15 mouse cellular contexts compared by ENCODE assay signal in genomic region chr7:19740269-19740668, GRCm38 (mm10). TPM values are rescaled to one million over a fixed set of nuclear protein-coding genes. Genes with fewer than 3 reads are reported as not detected.
DNase-seq lines count a peak whose midpoint lies in the region; ATAC-seq and TF ChIP-seq lines count a peak whose summit lies in the region.
"Had no signal": no experiment of that assay in that cellular context is flagged by ENCODE, and none has a peak within 500 bp of the region (broad histone marks: within the 10 kb centered on the region; RNA-seq: fewer than 3 reads in every experiment).

No protein-coding gene starts in this region.

- no peaks in the 10 kb centered on the region for H3K4me1 ChIP-seq in forebrain, postnatal 0 days (ENCODE audit: insufficient read depth)
- H3K4me1 ChIP-seq in forebrain, embryonic 16.5 days (replicated peaks; ENCODE audit: control insufficient read depth, insufficient read depth, low read length), result no peaks in the 10 kb centered on the region
- peaks cover 17 to 27% of the 10 kb centered on the region in 2 experiments for H3K4me1 ChIP-seq in liver, embryonic 14.5 days (replicated peaks; ENCODE audit: control insufficient read depth in 2 of 2, insufficient read depth in 2 of 2, low read length in 1 of 2)

- H3K27ac ChIP-seq in forebrain, postnatal 0 days (ENCODE audit: low read depth, low read length), result no peak overlapping the region
- H3K27ac ChIP-seq in forebrain, embryonic 16.5 days (ENCODE audit: low read length), result no peak overlapping the region
- H3K27ac ChIP-seq in layer of hippocampus, adult 2 months, result no peak overlapping the region
- H3K27ac ChIP-seq in liver, embryonic 14.5 days, result no peak overlapping the region
- H3K27ac ChIP-seq: macrophage had no signal

- H3K36me3 ChIP-seq in forebrain, postnatal 0 days (ENCODE audit: insufficient read depth), result peaks cover 31% of the 10 kb centered on the region
- peaks cover 6% of the 10 kb centered on the region; the same call in 1 of the 2 replicates for H3K36me3 ChIP-seq in forebrain, embryonic 16.5 days (ENCODE audit: control insufficient read depth, insufficient read depth)
- H3K36me3 ChIP-seq in liver, embryonic 14.5 days (replicated peaks; ENCODE audit: control insufficient read depth, insufficient read depth, low read depth), result no peaks in the 10 kb centered on the region

- no peak overlapping the region for H3K4me2 ChIP-seq in forebrain, postnatal 0 days (ENCODE audit: low read depth)
- H3K4me2 ChIP-seq in forebrain, embryonic 16.5 days (ENCODE audit: low read length), result no peak overlapping the region
- H3K4me2 ChIP-seq in liver, embryonic 14.5 days (ENCODE audit: low read depth), result no peak overlapping the region

- no peak overlapping the region for H3K9ac ChIP-seq in forebrain, postnatal 0 days
- H3K9ac ChIP-seq in forebrain, embryonic 16.5 days (replicated peaks; ENCODE audit: low read depth, low read length), result no peak overlapping the region
- no peak overlapping the region for H3K9ac ChIP-seq in liver, embryonic 14.5 days (replicated peaks)

- no peak for ATAC-seq in forebrain, postnatal 0 days
- ATAC-seq in forebrain, embryonic 16.5 days, result no peak
- ATAC-seq in liver, embryonic 14.5 days (ENCODE audit: insufficient read depth), result no peak
- ATAC-seq: intestine, embryonic 16.5 days had no signal

- no peak for TF ChIP-seq EP300 in liver, embryonic 14.5 days (IDR thresholded peaks at IDR 0.05; ENCODE audit: low read depth)

- no peak for DNase-seq in forebrain, postnatal 0 days
- DNase-seq in layer of hippocampus, adult 2 months (ENCODE audit: low spot score in 2 of 2), result no peak
- no peak for DNase-seq in layer of hippocampus, postnatal 14 days (ENCODE audit: low spot score in 2 of 2)
- DNase-seq in ES-CJ7 (ENCODE audit: low read depth, low spot score), result peak; percentile 79
- DNase-seq in liver, embryonic 14.5 days (ENCODE audit: low read depth in 3 of 3, low spot score in 3 of 3), result no peak
- DNase-seq in Muller cell, postnatal 12 days (ENCODE audit: inconsistent ontology term), result no peak
- no peak for DNase-seq in left cerebral cortex, adult 9 months (ENCODE audit: low spot score in 2 of 2)
- DNase-seq: cerebellum, postnatal 25 days; gastrocnemius, postnatal 10 days; left cerebral cortex, postnatal 4 days had no signal

- TF ChIP-seq CTCF in forebrain, postnatal 0 days (IDR thresholded peaks at IDR 0.05; ENCODE audit: low read depth), result 0 out of 2 replicates have a peak, but pooled peaks have one; percentile 6
- TF ChIP-seq CTCF in layer of hippocampus, adult 2 months (conservative IDR thresholded peaks at IDR 0.05), result peak; percentile 50
- peak; percentile 53 for TF ChIP-seq CTCF in liver, embryonic 14.5 days (IDR thresholded peaks at IDR 0.05; ENCODE audit: low read depth)

- H3K27me3 ChIP-seq in forebrain, postnatal 0 days (ENCODE audit: insufficient read depth, low read length), result no peaks in the 10 kb centered on the region
- H3K27me3 ChIP-seq in forebrain, embryonic 16.5 days (replicated peaks; ENCODE audit: control insufficient read depth, insufficient read depth, low read length), result no peaks in the 10 kb centered on the region
- no peaks in the 10 kb centered on the region for H3K27me3 ChIP-seq in liver, embryonic 14.5 days (ENCODE audit: control insufficient read depth, insufficient read depth, low read length)

- no peak overlapping the region for H3K4me3 ChIP-seq in forebrain, postnatal 0 days (ENCODE audit: low read depth, low read length)
- no peak overlapping the region for H3K4me3 ChIP-seq in forebrain, embryonic 16.5 days (replicated peaks; ENCODE audit: low read length)
- no peak overlapping the region for H3K4me3 ChIP-seq in layer of hippocampus, adult 2 months
- H3K4me3 ChIP-seq in liver, embryonic 14.5 days (ENCODE audit: insufficient read depth in 1 of 2, low read depth in 2 of 2, low read length in 2 of 2), result no peak overlapping the region
- H3K4me3 ChIP-seq: myocyte had no signal

- 93% methylated on average over 11 of the region's 11 CpGs for WGBS in forebrain, postnatal 0 days
- 91% methylated on average over 11 of the region's 11 CpGs for WGBS in forebrain, embryonic 16.5 days
- WGBS in liver, embryonic 14.5 days (ENCODE audit: insufficient replicate concordance), result 57% methylated on average over 11 of the region's 11 CpGs

- no peaks in the 10 kb centered on the region for H3K9me3 ChIP-seq in forebrain, postnatal 0 days (ENCODE audit: low read length)
- no peaks in the 10 kb centered on the region for H3K9me3 ChIP-seq in forebrain, embryonic 16.5 days (ENCODE audit: control insufficient read depth, low read length)
- no peaks in the 10 kb centered on the region for H3K9me3 ChIP-seq in liver, embryonic 14.5 days (ENCODE audit: control insufficient read depth, low read length)

RNA-seq across cellular contexts. Expression of gene Nectin2, which starts 10.0 kb away (rescaled TPM):
- total RNA-seq in forebrain, postnatal 0 days (2014; rRNA removed), result 44.2 and 44.7 TPM in 2 replicates
- polyA plus RNA-seq in forebrain, postnatal 0 days (2015; fragmentation: Nextera tagmentation; extraction: Ambion mirVana), result 47.2 and 48.7 TPM in 2 replicates
- polyA plus RNA-seq in forebrain, embryonic 16.5 days (2015; fragmentation: Nextera tagmentation; extraction: Ambion mirVana), result 42.3 and 48.4 TPM in 2 replicates
- total RNA-seq in layer of hippocampus, adult 2 months (2021), result 1 to 10 TPM; 4.5 to 5.9 TPM
- 10 to 100 TPM; 11.6 to 12.7 TPM for total RNA-seq in layer of hippocampus, postnatal 14 days (2021)
- polyA plus RNA-seq in liver, embryonic 14.5 days (2012; rRNA removed), result 7.8 and 8.9 TPM in 2 replicates
- 10.2 and 10.3 TPM in 2 replicates for polyA plus RNA-seq in liver, embryonic 14.5 days (2014; fragmentation: Nextera tagmentation; extraction: Ambion mirVana)

RNA-seq across cellular contexts. Expression of gene Tomm40, which starts 25.0 kb away (rescaled TPM):
- total RNA-seq in forebrain, postnatal 0 days (2014; rRNA removed), result 98.9 and 113 TPM in 2 replicates
- 146 and 147 TPM in 2 replicates for polyA plus RNA-seq in forebrain, postnatal 0 days (2015; fragmentation: Nextera tagmentation; extraction: Ambion mirVana)
- polyA plus RNA-seq in forebrain, embryonic 16.5 days (2015; fragmentation: Nextera tagmentation; extraction: Ambion mirVana), result 109 TPM in 2 replicates
- 100 to 1,000 TPM; 110 TPM for total RNA-seq in layer of hippocampus, adult 2 months (2021)
- total RNA-seq in layer of hippocampus, postnatal 14 days (2021), result 100 to 1,000 TPM; 105 to 115 TPM
- polyA plus RNA-seq in liver, embryonic 14.5 days (2012; rRNA removed), result 53.7 and 57.3 TPM in 2 replicates
- polyA plus RNA-seq in liver, embryonic 14.5 days (2014; fragmentation: Nextera tagmentation; extraction: Ambion mirVana), result 58.2 and 75.8 TPM in 2 replicates

RNA-seq across cellular contexts. Expression of gene Bcam, which starts 30.5 kb away (rescaled TPM):
- 12.2 and 19.5 TPM in 2 replicates for total RNA-seq in forebrain, postnatal 0 days (2014; rRNA removed)
- polyA plus RNA-seq in forebrain, postnatal 0 days (2015; fragmentation: Nextera tagmentation; extraction: Ambion mirVana), result 10.9 and 12.7 TPM in 2 replicates
- polyA plus RNA-seq in forebrain, embryonic 16.5 days (2015; fragmentation: Nextera tagmentation; extraction: Ambion mirVana), result 7.9 and 8.8 TPM in 2 replicates
- total RNA-seq in layer of hippocampus, adult 2 months (2021), result 10 to 100 TPM in 1 of 2 experiments, 1 to 10 TPM in 1; 9.2 to 14.8 TPM
- total RNA-seq in layer of hippocampus, postnatal 14 days (2021), result 10 to 100 TPM in 1 of 2 experiments, 1 to 10 TPM in 1; 8.8 to 14.0 TPM
- polyA plus RNA-seq in liver, embryonic 14.5 days (2012; rRNA removed), result 6.3 and 7.6 TPM in 2 replicates
- polyA plus RNA-seq in liver, embryonic 14.5 days (2014; fragmentation: Nextera tagmentation; extraction: Ambion mirVana), result 4.9 and 6.6 TPM in 2 replicates

RNA-seq across cellular contexts. Expression of gene Apoe, which starts 41.3 kb away (rescaled TPM):
- 1,116 and 1,436 TPM in 2 replicates for total RNA-seq in forebrain, postnatal 0 days (2014; rRNA removed)
- polyA plus RNA-seq in forebrain, postnatal 0 days (2015; fragmentation: Nextera tagmentation; extraction: Ambion mirVana), result 1,283 and 1,495 TPM in 2 replicates
- polyA plus RNA-seq in forebrain, embryonic 16.5 days (2015; fragmentation: Nextera tagmentation; extraction: Ambion mirVana), result 269 and 326 TPM in 2 replicates
- total RNA-seq in layer of hippocampus, adult 2 months (2021), result 1,000 to 10,000 TPM; 2,242 to 2,264 TPM
- total RNA-seq in layer of hippocampus, postnatal 14 days (2021), result 1,000 to 10,000 TPM; 2,679 to 2,697 TPM
- 1,802 and 2,400 TPM in 2 replicates for polyA plus RNA-seq in liver, embryonic 14.5 days (2012; rRNA removed)
- polyA plus RNA-seq in liver, embryonic 14.5 days (2014; fragmentation: Nextera tagmentation; extraction: Ambion mirVana), result 1,630 and 1,854 TPM in 2 replicates

RNA-seq across cellular contexts. Expression of gene Apoc1, which starts 47.8 kb away (rescaled TPM):
- 2.1 and 5.3 TPM in 2 replicates for total RNA-seq in forebrain, postnatal 0 days (2014; rRNA removed)
- polyA plus RNA-seq in forebrain, postnatal 0 days (2015; fragmentation: Nextera tagmentation; extraction: Ambion mirVana), result 3.0 and 5.5 TPM in 2 replicates
- 0.58 and 1.8 TPM in 2 replicates for polyA plus RNA-seq in forebrain, embryonic 16.5 days (2015; fragmentation: Nextera tagmentation; extraction: Ambion mirVana)
- 1 to 10 TPM; 3.1 to 3.5 TPM for total RNA-seq in layer of hippocampus, adult 2 months (2021)
- 1 to 10 TPM; 6.1 to 6.8 TPM for total RNA-seq in layer of hippocampus, postnatal 14 days (2021)
- polyA plus RNA-seq in liver, embryonic 14.5 days (2012; rRNA removed), result 203 and 204 TPM in 2 replicates
- 390 TPM in 2 replicates for polyA plus RNA-seq in liver, embryonic 14.5 days (2014; fragmentation: Nextera tagmentation; extraction: Ambion mirVana)
- polyA plus RNA-seq: C2C12, myocyte had no signal
